Mouse (Mus musculus): ENCODE results near the gene Cilp2. TPM values are rescaled to one million over a fixed set of nuclear protein-coding genes. Genes with fewer than 3 reads are reported as not detected.
A peak's percentile ranks its signal among the peaks of the same experiment; 100 is the strongest.

Gene Cilp2
- polyA plus RNA-seq, 1 experiment from 2014 or later, result 3.5 TPM

GRCm38 (mm10) chr8:69863387-69864020 is 24.0 kb downstream of the Cilp2 start:
- Histone ChIP-seq H3K4me1 (replicated peaks) (no peaks in the 10 kb centered on the region), H3K4me3 (no peak overlapping the region), H3K9me3 (no peaks in the 10 kb centered on the region), H3K27me3 (no peaks in the 10 kb centered on the region), H3K4me2 (no peak overlapping the region), H3K36me3 (peaks cover 55% of the 10 kb centered on the region), H3K27ac (no peak overlapping the region), H3K9ac (peak overlapping the region; percentile 46; the same call in 1 of the 2 replicates)
- no peak for ATAC-seq (ENCODE audit: low FRiP score)
- WGBS, result 92% methylated on average over 5 of the region's 5 CpGs

DNA sequence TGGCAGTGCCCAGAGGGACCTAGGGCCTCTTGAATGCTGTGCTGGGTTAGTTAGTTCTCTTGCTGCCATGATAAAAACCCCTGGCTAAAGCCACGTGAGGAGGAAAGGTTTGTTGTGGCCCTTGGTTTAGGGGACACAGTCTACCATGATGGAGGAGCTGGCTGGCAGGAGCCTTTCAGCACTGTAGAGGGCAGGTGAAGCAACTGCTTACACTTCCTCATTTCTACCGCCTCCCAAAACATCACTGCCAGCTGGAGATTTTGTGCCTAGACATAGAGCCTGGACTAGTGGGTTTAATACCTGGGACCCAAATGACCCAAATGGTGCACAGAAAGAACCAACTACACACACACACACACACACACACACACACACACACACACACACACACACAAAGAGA is 26.2 kb downstream of the Cilp2 start:
- no peaks in the 10 kb centered on the region for H3K27me3 ChIP-seq
- no peak overlapping the region for H3K27ac ChIP-seq
- ATAC-seq (ENCODE audit: low FRiP score), result no peak
- WGBS, result 63% methylated on average over 2 of the region's 2 CpGs
- no peaks in the 10 kb centered on the region for H3K9me3 ChIP-seq
- no peak overlapping the region for H3K4me2 ChIP-seq
- no peaks in the 10 kb centered on the region for H3K4me1 ChIP-seq (replicated peaks)
- H3K9ac ChIP-seq, result no peak overlapping the region
- H3K36me3 ChIP-seq, result peaks cover 53% of the 10 kb centered on the region
- no peak overlapping the region for H3K4me3 ChIP-seq

DNA sequence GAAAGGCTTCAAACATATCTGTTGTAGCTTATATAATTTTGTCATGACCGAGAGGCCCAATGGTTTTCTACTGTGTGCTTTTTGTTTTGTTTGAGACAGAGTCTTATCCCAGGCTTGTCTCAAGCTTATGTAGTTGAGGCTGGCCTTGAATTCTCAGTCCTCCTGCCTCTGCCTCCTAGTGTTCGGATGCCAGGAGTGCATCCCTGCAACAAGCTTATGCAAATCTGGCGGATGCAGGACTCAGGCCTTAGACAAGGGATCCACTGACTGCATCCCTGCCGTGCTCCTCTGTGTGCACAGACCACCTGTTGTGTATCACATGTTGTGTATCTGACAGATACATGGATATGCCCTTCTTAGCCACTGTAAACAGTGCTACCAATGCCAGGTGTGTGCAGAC is 26.7 kb downstream of the Cilp2 start:
- ATAC-seq (ENCODE audit: low FRiP score), result no peak
- H3K4me3 ChIP-seq, result no peak overlapping the region
- H3K4me2 ChIP-seq, result no peak overlapping the region
- no peak overlapping the region for H3K27ac ChIP-seq
- H3K4me1 ChIP-seq (replicated peaks), result no peaks in the 10 kb centered on the region
- H3K27me3 ChIP-seq, result no peaks in the 10 kb centered on the region
- H3K9ac ChIP-seq, result no peak overlapping the region
- H3K36me3 ChIP-seq, result peaks cover 50% of the 10 kb centered on the region
- 61% methylated on average over 4 of the region's 4 CpGs for WGBS
- no peaks in the 10 kb centered on the region for H3K9me3 ChIP-seq

GRCm38 (mm10) chr8:69853869-69854268 is 33.6 kb downstream of the Cilp2 start:
- H3K4me3 ChIP-seq, result no peak overlapping the region
- WGBS, result 94% methylated on average over 10 of the region's 10 CpGs
- no peaks in the 10 kb centered on the region for H3K9me3 ChIP-seq
- no peak overlapping the region for H3K27ac ChIP-seq
- H3K27me3 ChIP-seq, result no peaks in the 10 kb centered on the region
- H3K9ac ChIP-seq, result no peak overlapping the region
- no peak overlapping the region for H3K4me2 ChIP-seq
- ATAC-seq (ENCODE audit: low FRiP score), result no peak
- no peaks in the 10 kb centered on the region for H3K4me1 ChIP-seq (replicated peaks)
- peaks cover 21% of the 10 kb centered on the region for H3K36me3 ChIP-seq

DNA sequence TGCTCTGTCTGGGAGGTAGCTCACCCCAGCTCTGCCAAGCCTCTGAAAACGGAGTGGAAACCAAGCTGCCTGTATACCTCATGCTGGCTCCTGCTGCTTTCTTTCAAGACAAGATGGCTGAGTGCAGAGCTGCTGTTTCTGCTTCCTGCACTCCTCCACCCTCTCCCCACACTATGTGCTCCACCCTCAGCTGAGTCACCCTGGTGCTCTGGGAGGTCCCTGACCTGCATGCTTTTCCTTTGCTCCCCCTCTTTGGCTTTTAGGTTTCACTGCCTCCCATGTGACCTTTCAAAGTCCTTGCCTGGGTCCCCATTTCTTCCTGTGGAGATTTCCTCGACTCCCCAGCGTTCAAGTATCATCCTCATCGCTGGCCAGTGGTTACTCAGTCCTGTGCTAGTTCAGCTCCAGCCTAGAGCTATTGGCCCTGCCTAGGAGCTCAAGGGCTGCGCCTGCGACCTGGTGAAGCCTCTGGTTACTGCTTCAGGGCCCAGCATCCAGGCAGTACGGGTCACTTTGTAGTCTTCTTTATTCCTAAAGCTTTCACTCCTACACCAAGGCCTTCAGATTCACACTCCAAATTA is 36.5 kb downstream of the Cilp2 start:
- H3K9ac ChIP-seq, result no peak overlapping the region
- 89% methylated on average over 7 of the region's 7 CpGs for WGBS
- H3K9me3 ChIP-seq, result no peaks in the 10 kb centered on the region
- H3K27me3 ChIP-seq, result no peaks in the 10 kb centered on the region
- no peaks in the 10 kb centered on the region for H3K4me1 ChIP-seq (replicated peaks)
- no peak overlapping the region for H3K4me3 ChIP-seq
- no peak overlapping the region for H3K27ac ChIP-seq
- H3K4me2 ChIP-seq, result no peak overlapping the region
- H3K36me3 ChIP-seq, result peaks cover 23% of the 10 kb centered on the region
- no peak for ATAC-seq (ENCODE audit: low FRiP score)

DNA sequence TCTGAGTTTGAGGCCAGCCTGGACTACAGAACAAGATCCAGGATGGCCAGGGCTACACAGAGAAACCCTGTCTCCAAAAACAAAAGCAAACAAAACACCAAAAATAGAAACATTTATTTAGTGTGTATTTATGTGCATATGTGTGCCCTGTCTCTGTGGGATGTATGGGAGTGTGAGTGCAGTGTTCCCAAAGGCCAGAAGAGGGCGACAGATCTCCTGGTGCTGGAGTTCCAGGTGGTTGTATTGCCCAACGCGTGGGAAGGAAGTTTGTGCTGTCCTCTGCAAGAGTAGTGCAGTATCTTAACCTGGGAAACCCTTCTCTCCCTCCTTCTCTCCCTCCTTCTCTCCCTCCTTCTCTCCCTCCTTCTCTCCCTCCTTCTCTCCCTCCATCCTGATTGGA is 37.6 kb downstream of the Cilp2 start:
- Histone ChIP-seq H3K27me3 (no peaks in the 10 kb centered on the region), H3K4me3 (no peak overlapping the region), H3K4me2 (no peak overlapping the region), H3K4me1 (replicated peaks) (no peaks in the 10 kb centered on the region), H3K9me3 (no peaks in the 10 kb centered on the region), H3K9ac (no peak overlapping the region), H3K27ac (no peak overlapping the region), H3K36me3 (peaks cover 23% of the 10 kb centered on the region)
- WGBS, result 32% methylated on average over 3 of the region's 3 CpGs
- ATAC-seq (ENCODE audit: low FRiP score), result no peak

DNA sequence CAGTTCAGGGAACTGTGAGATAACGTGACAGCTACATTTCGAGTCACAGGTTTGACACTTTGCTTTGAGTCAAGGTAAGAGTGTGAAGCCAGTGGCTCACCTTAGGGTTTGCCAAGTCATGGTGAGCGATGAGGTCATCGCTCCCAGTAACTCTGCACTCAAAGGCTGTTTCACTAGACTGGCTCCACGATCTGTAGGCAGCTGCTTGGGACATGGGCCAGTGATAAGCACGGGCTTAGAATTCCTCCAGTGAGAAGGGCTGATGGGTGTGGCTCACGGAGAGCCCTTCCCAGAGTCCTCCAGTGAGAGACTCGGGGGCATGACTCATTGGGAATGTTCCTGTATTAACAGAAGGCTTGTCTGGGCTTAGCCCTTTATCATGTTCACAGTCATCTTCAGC is 38.5 kb downstream of the Cilp2 start:
- Histone ChIP-seq H3K27me3 (no peaks in the 10 kb centered on the region), H3K4me2 (no peak overlapping the region), H3K9me3 (no peaks in the 10 kb centered on the region), H3K27ac (no peak overlapping the region), H3K9ac (no peak overlapping the region), H3K4me1 (replicated peaks) (no peaks in the 10 kb centered on the region), H3K36me3 (peaks cover 23% of the 10 kb centered on the region), H3K4me3 (no peak overlapping the region)
- 92% methylated on average over 8 of the region's 8 CpGs for WGBS
- ATAC-seq (ENCODE audit: low FRiP score), result no peak

DNA sequence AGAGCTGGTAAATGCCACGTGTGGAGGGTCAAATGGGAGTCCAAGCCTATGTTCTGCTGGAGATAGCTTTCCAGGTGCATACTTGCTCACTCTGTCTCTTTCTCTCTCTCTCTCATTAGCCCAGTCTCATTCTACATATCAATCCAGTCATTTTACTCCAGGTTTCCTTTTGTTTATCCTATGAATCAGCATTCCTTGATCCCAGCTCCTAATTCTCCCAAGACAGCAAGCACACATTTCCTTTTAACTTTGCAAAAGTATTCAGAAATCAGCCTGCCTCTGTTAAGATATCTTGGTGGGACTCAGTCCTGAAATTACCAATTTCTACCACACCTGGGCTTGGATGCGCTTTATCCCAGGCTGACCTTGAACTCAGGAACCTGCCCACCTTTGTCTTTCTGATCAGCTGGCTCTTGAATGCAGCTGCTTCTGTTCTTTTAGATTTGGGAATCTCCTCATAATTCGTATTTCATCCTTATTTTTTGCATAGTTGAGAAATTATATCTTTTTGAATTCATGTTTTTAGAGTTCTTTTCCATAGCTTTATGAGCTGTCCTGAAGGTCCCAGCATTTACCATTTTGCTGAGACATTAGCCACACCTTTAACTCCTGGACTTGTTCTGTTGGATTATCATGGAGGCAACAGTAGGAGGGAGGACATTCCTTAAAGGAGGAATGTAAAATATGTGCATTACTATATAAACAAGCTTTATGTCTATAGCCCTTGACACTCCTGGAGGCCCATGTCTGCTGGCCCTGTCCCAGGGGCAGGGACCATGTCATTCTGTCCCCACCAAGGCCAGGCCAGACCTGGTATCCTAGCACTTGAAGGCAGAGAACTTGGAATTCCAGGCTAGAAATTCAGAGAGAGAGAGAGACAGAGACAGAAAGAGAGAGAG is 40.1 kb downstream of the Cilp2 start:
- Histone ChIP-seq H3K27me3 (no peaks in the 10 kb centered on the region), H3K9me3 (no peaks in the 10 kb centered on the region), H3K9ac (no peak overlapping the region), H3K36me3 (peaks cover 21% of the 10 kb centered on the region), H3K4me2 (no peak overlapping the region), H3K27ac (no peak overlapping the region), H3K4me1 (replicated peaks) (no peaks in the 10 kb centered on the region), H3K4me3 (no peak overlapping the region)
- WGBS, result 86% methylated on average over 3 of the region's 3 CpGs
- no peak for ATAC-seq (ENCODE audit: low FRiP score)

DNA sequence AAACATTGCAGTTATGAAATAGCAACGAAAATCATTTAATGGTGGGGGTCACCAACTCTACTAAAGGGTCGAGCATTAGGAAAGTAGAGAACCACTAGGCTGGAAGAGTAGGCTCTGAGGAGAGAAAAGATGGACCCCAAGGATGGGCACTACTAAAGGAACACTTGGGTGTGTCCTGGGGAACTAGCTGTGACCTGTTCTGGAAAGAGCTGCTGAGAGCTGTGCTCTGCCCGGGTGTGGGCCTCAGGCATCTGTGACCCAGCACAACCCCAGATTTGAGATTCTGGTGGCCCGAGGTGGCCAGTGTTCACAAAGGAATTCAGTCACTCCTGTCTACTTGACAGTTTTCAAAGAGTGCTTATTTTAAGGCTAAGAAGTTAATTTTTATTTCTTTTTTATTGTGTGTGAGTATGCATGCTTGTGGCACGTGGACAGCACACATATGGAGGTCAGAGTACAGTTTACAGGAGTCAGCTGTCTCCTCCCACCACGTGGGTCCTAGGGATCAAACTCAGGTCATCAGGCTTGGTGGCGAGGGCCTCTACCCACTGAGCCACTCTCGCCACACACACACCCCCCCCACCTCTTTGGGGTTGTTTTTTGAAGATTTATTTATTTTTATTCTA is 50.3 kb downstream of the Cilp2 start:
- ATAC-seq (ENCODE audit: low FRiP score), result no peak
- no peaks in the 10 kb centered on the region for H3K27me3 ChIP-seq
- H3K4me1 ChIP-seq (replicated peaks), result peaks cover 20% of the 10 kb centered on the region
- H3K4me3 ChIP-seq, result no peak overlapping the region
- H3K4me2 ChIP-seq, result no peak overlapping the region
- H3K9ac ChIP-seq, result no peak overlapping the region
- H3K36me3 ChIP-seq, result peaks cover 17% of the 10 kb centered on the region
- no peaks in the 10 kb centered on the region for H3K9me3 ChIP-seq
- no peak overlapping the region for H3K27ac ChIP-seq
- 86% methylated on average over 8 of the region's 8 CpGs for WGBS

GRCm38 (mm10) chr8:69832298-69832853 is 55.1 kb downstream of the Cilp2 start, which contains the start of gene Pbx4:
Pbx4 (plus strand) TSS chr8:69832491.
- Histone ChIP-seq H3K27me3 (no peaks in the 10 kb centered on the region), H3K27ac (peak within 1 kb of the TSS; percentile 92), H3K9ac (peak within 1 kb of the TSS; percentile 85), H3K9me3 (no peaks in the 10 kb centered on the region), H3K4me3 (peak within 1 kb of the TSS; percentile 74), H3K4me1 (replicated peaks) (peaks cover 28% of the 10 kb centered on the region), H3K4me2 (peak within 1 kb of the TSS; percentile 70), H3K36me3 (peaks cover 23% of the 10 kb centered on the region)
- ATAC-seq (ENCODE audit: low FRiP score), result peak; percentile 98
- under 1% methylated on average over 38 of the region's 38 CpGs for WGBS

All from hindbrain, embryonic 13.5 days (tissue).